Comparison of ENCODE assay signal across 8 mouse cellular contexts in the genomic region with DNA sequence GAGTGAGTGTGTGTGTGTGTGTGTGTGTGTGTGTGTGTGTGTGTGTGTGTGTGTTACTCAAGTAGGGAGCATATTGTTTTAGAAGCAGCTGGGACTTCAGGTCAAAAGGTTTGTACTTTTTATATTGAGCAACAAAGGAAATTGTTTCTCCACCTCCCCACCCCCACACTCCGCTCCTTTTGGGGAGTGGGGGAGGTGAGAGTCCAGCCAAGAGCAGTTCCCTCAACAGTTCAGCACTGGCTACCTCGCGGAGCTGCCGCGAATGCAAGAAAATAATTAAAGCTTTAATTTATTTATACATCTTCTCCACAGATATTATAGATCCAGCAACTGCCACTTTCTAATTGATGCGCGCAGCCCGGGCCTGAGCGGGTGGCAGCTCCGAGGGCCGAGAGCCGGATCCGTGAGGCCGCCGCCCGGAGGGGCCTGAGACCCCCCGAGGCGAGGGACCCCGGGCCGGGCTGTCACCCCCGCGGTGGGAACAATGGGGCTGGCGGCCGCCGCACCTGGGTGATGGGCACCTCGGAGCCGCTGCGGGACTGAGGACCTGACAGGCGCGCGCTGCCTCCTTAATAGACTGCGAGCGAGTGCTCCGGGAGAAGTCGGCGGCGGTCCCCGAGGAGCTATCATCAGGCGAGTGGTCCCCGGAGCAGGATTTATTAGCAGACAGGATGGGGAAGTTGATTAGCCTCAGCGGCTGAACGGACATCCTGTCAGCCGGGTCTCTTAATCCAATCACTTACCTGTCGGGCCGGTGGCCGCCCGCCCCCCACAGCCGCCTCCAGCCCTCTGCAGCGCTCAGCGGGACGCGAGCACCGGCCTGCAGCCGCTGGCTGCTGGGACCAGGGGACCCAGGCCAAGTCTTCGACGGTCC.
DNase-seq lines count a peak whose midpoint lies in the region; ATAC-seq and TF ChIP-seq lines count a peak whose summit lies in the region.

No protein-coding gene starts in this region.

- H3K4me2 ChIP-seq in embryonic facial prominence, embryonic 15.5 days (replicated peaks): peak overlapping the region; percentile 66
- peak overlapping the region; percentile 67 for H3K4me2 ChIP-seq in limb, embryonic 14.5 days (replicated peaks; ENCODE audit: low read depth, low read length, severe bottlenecking)

- intact Hi-C loops in gastrocnemius, adult 2 months (cut with DNase I): no loop called here

- no peak overlapping the region for H3K9ac ChIP-seq in embryonic facial prominence, embryonic 15.5 days
- H3K9ac ChIP-seq in limb, embryonic 14.5 days (ENCODE audit: low read depth, low read length, severe bottlenecking): peak overlapping the region; percentile 34

- peaks cover 10% of the 10 kb centered on the region for H3K4me1 ChIP-seq in embryonic facial prominence, embryonic 15.5 days
- peaks cover 9% of the 10 kb centered on the region for H3K4me1 ChIP-seq in limb, embryonic 14.5 days (ENCODE audit: control insufficient read depth, insufficient read depth, low read length)
- no peaks in the 10 kb centered on the region for H3K4me1 ChIP-seq in small intestine, adult 2 months (ENCODE audit: control insufficient read depth, insufficient read depth, insufficient read length, low read length)

- H3K27ac ChIP-seq in gastrocnemius, adult 2 months: no peak overlapping the region
- no peak overlapping the region for H3K27ac ChIP-seq in embryonic facial prominence, embryonic 15.5 days (replicated peaks)
- no peak overlapping the region for H3K27ac ChIP-seq in limb, embryonic 14.5 days (replicated peaks; ENCODE audit: low read depth, low read length)
- H3K27ac ChIP-seq in small intestine, adult 2 months (ENCODE audit: insufficient read depth, low read depth, low read length): no peak overlapping the region

- no peak for ATAC-seq in embryonic facial prominence, embryonic 15.5 days (ENCODE audit: insufficient number of reproducible peaks, low FRiP score, low TSS enrichment, low read depth)
- no peak for ATAC-seq in limb, embryonic 14.5 days (ENCODE audit: low FRiP score, low read depth)

- TF ChIP-seq POLR2A in limb, embryonic 14.5 days (IDR thresholded peaks at IDR 0.05; ENCODE audit: borderline replicate concordance, extremely low read depth, insufficient read depth, insufficient read length): no peak
- no peak for TF ChIP-seq POLR2A in small intestine, adult 2 months (IDR thresholded peaks at IDR 0.05; ENCODE audit: low read depth, low read length)

- peaks cover 60% of the 10 kb centered on the region for H3K27me3 ChIP-seq in embryonic facial prominence, embryonic 15.5 days
- peaks cover 38% of the 10 kb centered on the region; the same call in 1 of the 2 replicates for H3K27me3 ChIP-seq in limb, embryonic 14.5 days (ENCODE audit: control insufficient read depth, insufficient read depth, low read length)
- H3K27me3 ChIP-seq in small intestine, adult 2 months (ENCODE audit: control insufficient read depth, insufficient read depth, low read length): peaks cover 29% of the 10 kb centered on the region

- TF ChIP-seq CTCF in gastrocnemius, adult 2 months (IDR thresholded peaks at IDR 0.05): no peak
- no peak for TF ChIP-seq CTCF in small intestine, adult 2 months (IDR thresholded peaks at IDR 0.05; ENCODE audit: extremely low read depth, insufficient read length, insufficient replicate concordance, low read depth, low read length)

- peak overlapping the region; percentile 33 for H3K4me3 ChIP-seq in gastrocnemius, adult 2 months
- H3K4me3 ChIP-seq in embryonic facial prominence, embryonic 15.5 days (replicated peaks): peak overlapping the region; percentile 34
- peak overlapping the region; percentile 40 for H3K4me3 ChIP-seq in limb, embryonic 14.5 days (replicated peaks; ENCODE audit: low read length)
- peak overlapping the region; percentile 4; the same call in 1 of the 2 replicates for H3K4me3 ChIP-seq in small intestine, adult 2 months (ENCODE audit: low read depth, low read length)

- WGBS in embryonic facial prominence, embryonic 15.5 days: under 1% methylated on average over 56 of the region's 56 CpGs
- under 1% methylated on average over 45 of the region's 56 CpGs for WGBS in limb, embryonic 14.5 days
- 3% methylated on average over 56 of the region's 56 CpGs for WGBS in small intestine, adult 2 months

- DNase-seq in gastrocnemius, adult 2 months: no peak
- DNase-seq in gastrocnemius, adult 8-10 months (ENCODE audit: low spot score in 2 of 2): no peak
- DNase-seq in B cell, adult 2 months: peak; percentile 19 to 21
- DNase-seq in limb, embryonic 14.5 days (ENCODE audit: low spot score): no peak
- no peak for DNase-seq in ovary, postnatal 14 days (ENCODE audit: low spot score)
- no peak for DNase-seq in cerebellum, postnatal 4 days (ENCODE audit: low spot score in 2 of 2)

- H3K36me3 ChIP-seq in embryonic facial prominence, embryonic 15.5 days: no peaks in the 10 kb centered on the region
- H3K36me3 ChIP-seq in limb, embryonic 14.5 days (ENCODE audit: control insufficient read depth, insufficient read depth, low read length): no peaks in the 10 kb centered on the region
- no peaks in the 10 kb centered on the region for H3K36me3 ChIP-seq in small intestine, adult 2 months (ENCODE audit: control insufficient read depth, insufficient read depth, low read length)

- no peaks in the 10 kb centered on the region for H3K9me3 ChIP-seq in embryonic facial prominence, embryonic 15.5 days (replicated peaks)
- H3K9me3 ChIP-seq in limb, embryonic 14.5 days (ENCODE audit: control insufficient read depth, low read length): no peaks in the 10 kb centered on the region

Comparison
In these comparisons a context has a peak if more than half of its experiments do, and no peak if none do; other contexts are left out.
1. DNase-seq: peak in B cell, adult 2 months (2 of 2); none in gastrocnemius, adult 2 months (single experiment), gastrocnemius, adult 8-10 months (0 of 2), limb, embryonic 14.5 days (single experiment), ovary, postnatal 14 days (single experiment) and cerebellum, postnatal 4 days (0 of 2).
2. Peak in every context shown above with its lines, with median percentiles within 50 percentile points of each other: H3K4me3 ChIP-seq.